Mouse (Mus musculus) midbrain, embryonic 14.5 days (tissue): ENCODE data around the gene Olfr1288. TPM values are rescaled to one million over a fixed set of nuclear protein-coding genes. Genes with fewer than 3 reads are reported as not detected.

Source experiments
- ATAC-seq: fragments of 200-750 bp; cut with Nextera tagmentation; 2 replicates; pipeline ENCODE4 v1.8.0; 2017; ENCODE audit warnings: moderate number of reproducible peaks, moderate library complexity; ENCODE audit not compliant: low FRiP score, low TSS enrichment
- DNase-seq: peaks from one replicate; pipeline ENCODE4 v3.0.0-alpha.2; 2015
- H3K27ac ChIP-seq: fragments of 300-500 bp; sonication (generic); replicated peaks from 2 replicates; pipeline ENCODE4 v1.5.1; 2014; ENCODE audit warnings: mild to moderate bottlenecking, low read depth, low read length, moderate library complexity
- H3K27me3 ChIP-seq: fragments of 300-500 bp; sonication (generic); 2 replicates; pipeline ENCODE4 v1.6.1; 2014; ENCODE audit warnings: low read length, control low read depth, mixed read lengths; ENCODE audit not compliant: control insufficient read depth, insufficient read depth
- H3K36me3 ChIP-seq: fragments of 300-500 bp; sonication (generic); 2 replicates; pipeline ENCODE4 v1.6.1; 2014; ENCODE audit warnings: low read length, control low read depth; ENCODE audit not compliant: control insufficient read depth, insufficient read depth
- H3K4me1 ChIP-seq: fragments of 300-500 bp; sonication (generic); 2 replicates; pipeline ENCODE4 v1.6.1; 2014; ENCODE audit warnings: mild to moderate bottlenecking, antibody characterized with exemption, low read length, control low read depth; ENCODE audit not compliant: control insufficient read depth, insufficient read depth
- H3K4me2 ChIP-seq: fragments of 300-500 bp; sonication (generic); 2 replicates; pipeline ENCODE4 v1.6.1; 2014; ENCODE audit warnings: mild to moderate bottlenecking, low read length, moderate library complexity
- H3K4me3 ChIP-seq: fragments of 300-500 bp; sonication (generic); replicated peaks from 2 replicates; pipeline ENCODE4 v1.5.1; 2014; ENCODE audit warnings: low read depth, low read length
- H3K9ac ChIP-seq: fragments of 300-500 bp; sonication (generic); replicated peaks from 2 replicates; pipeline ENCODE4 v1.6.1; 2014; ENCODE audit warnings: mild to moderate bottlenecking, low read length, moderate library complexity
- H3K9me3 ChIP-seq: fragments of 300-500 bp; sonication (generic); 2 replicates; pipeline ENCODE4 v1.6.1; 2016; ENCODE audit warnings: low read length, control low read depth, mixed read lengths; ENCODE audit not compliant: control insufficient read depth
- WGBS: fragments of 180-500 bp; shearing (Covaris S2); extraction: QIAGEN DNeasy Blood & Tissue Kit; methylation state at CpG from one replicate; pipeline ENCODE4 v1.1.7; 2014; 5-methylcytosine and 5-hydroxymethylcytosine counted together
- polyA plus RNA-seq: library from polyadenylated mRNA; unstranded; fragments of >200 nt; fragmentation: Nextera tagmentation; extraction: Ambion mirVana; gene quantifications from 2 replicates; pipeline ENCODE4 v1.2.1, GENCODE M21; 2014

Olfr1288 gene
- not detected in 2 replicates for polyA plus RNA-seq

DNA sequence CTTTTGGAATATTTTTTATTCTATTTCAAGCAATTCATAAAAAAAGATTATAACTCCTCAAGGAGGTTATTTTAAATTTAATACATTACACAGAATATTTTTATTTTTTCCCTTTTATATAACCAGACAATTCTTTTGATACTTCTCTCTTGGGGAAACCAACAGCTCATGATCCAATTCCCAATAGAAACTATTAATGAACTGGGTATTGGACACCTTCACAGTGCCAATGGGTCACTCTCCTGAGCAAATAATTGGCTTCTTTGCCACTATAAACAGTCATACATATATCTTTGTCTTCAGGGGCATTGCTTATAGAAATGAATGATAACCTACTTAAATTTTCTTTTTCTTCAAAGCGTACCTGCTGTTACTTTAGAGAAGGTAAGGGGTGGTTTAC, at the start of gene Olfr1288:
TSS of gene Olfr1288 (plus strand) at position 301 of the 400 bp plus-strand sequence.
- Histone ChIP-seq H3K4me3 (no peak within 1 kb of the TSS), H3K27ac (no peak within 1 kb of the TSS), H3K9ac (no peak within 1 kb of the TSS), H3K36me3 (no peaks in the 10 kb centered on the region), H3K27me3 (no peaks in the 10 kb centered on the region), H3K4me2 (no peak within 1 kb of the TSS), H3K4me1 (no peaks in the 10 kb centered on the region), H3K9me3 (no peaks in the 10 kb centered on the region; the same call in 1 of the 2 replicates)
- ATAC-seq (no peak), DNase-seq (no peak)
- WGBS, result 96% methylated on average over 1 of the region's 1 CpGs

DNA sequence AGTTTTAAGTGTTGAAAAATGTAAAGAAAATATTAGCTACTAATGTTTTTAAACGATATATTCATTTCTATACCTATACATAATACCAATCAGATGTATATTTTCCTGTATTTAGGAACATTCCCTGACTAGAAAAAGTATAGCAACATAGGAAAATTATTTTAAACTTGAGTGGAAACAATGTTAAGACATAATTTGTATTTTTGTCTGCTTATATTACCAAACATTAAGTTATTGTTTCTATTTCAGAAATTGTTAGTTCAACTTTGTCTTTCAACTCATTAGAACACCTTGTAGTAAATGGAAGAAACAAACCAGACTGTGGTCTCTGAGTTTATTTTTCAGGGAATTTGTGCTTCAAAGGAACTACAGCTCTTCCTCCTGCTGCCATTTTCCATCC, 25.1 kb upstream of the Olfr1288 start, which contains the start of gene Olfr1287:
TSS of gene Olfr1287 (plus strand) at position 301 of the 400 bp plus-strand sequence.
- no peak within 1 kb of the TSS for H3K4me2 ChIP-seq
- H3K36me3 ChIP-seq, result no peaks in the 10 kb centered on the region
- H3K27ac ChIP-seq, result no peak within 1 kb of the TSS
- no peak within 1 kb of the TSS for H3K9ac ChIP-seq
- no peaks in the 10 kb centered on the region for H3K4me1 ChIP-seq
- ATAC-seq (no peak), DNase-seq (no peak)
- H3K4me3 ChIP-seq, result no peak within 1 kb of the TSS
- no peaks in the 10 kb centered on the region for H3K27me3 ChIP-seq
- no peaks in the 10 kb centered on the region for H3K9me3 ChIP-seq
- WGBS, result 75% methylated on average over 1 of the region's 1 CpGs

DNA sequence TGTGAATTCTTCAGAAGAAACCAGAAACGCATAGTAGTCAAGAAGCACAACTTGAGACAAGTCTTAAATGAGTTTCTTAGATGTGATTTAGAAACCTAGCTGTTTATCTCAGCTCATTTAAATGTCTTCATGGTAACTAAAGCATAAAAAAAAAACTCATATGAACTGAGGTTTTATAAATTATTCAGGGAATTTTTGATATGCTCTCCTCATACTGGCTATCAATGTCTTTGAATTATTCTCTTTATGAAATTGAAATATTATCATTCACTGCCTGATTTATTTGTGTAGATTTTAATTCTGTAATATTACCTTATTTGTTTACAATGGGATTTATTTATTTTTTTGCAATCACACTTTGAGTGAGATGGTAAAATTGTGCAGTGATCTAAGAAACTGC, 6.6 kb downstream of the Olfr1288 start, which contains the start of gene Olfr1289:
TSS of gene Olfr1289 (plus strand) at position 301 of the 400 bp plus-strand sequence.
- no peak within 1 kb of the TSS for H3K27ac ChIP-seq
- no peaks in the 10 kb centered on the region for H3K4me1 ChIP-seq
- no peak for ATAC-seq
- no peaks in the 10 kb centered on the region for H3K27me3 ChIP-seq
- 81% methylated on average over 1 of the region's 1 CpGs for WGBS
- H3K4me2 ChIP-seq, result no peak within 1 kb of the TSS
- H3K9me3 ChIP-seq, result no peaks in the 10 kb centered on the region
- H3K9ac ChIP-seq, result no peak within 1 kb of the TSS
- no peaks in the 10 kb centered on the region for H3K36me3 ChIP-seq
- H3K4me3 ChIP-seq, result no peak within 1 kb of the TSS
- DNase-seq, result no peak

DNA sequence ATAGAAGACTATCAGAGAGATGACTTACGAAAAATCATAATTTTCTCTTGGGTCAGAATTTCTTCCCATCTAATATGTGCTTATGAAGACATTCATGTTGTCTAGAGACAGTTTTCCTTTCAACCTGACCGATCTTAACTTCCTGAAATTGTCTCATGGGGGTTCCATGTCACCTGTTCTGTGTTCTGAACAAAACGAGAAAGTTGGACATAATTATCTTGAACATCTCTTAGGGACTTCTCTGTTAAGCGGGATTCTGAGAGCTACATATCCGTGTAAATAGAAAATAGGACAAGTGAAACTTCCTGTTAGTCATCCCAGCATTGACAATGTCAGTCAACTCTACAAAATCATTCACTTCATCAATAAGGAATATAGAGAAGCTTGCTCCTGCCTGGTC, 19.8 kb downstream of the Olfr1288 start, which contains the start of gene Olfr1290:
TSS of gene Olfr1290 (minus strand) at position 101 of the 400 bp plus-strand sequence.
- Histone ChIP-seq H3K4me1 (no peaks in the 10 kb centered on the region), H3K4me3 (no peak within 1 kb of the TSS), H3K9me3 (no peaks in the 10 kb centered on the region), H3K9ac (no peak within 1 kb of the TSS), H3K36me3 (no peaks in the 10 kb centered on the region), H3K27ac (no peak within 1 kb of the TSS), H3K27me3 (no peaks in the 10 kb centered on the region), H3K4me2 (no peak within 1 kb of the TSS)
- WGBS, result 76% methylated on average over 5 of the region's 5 CpGs
- no peak for DNase-seq
- no peak for ATAC-seq

DNA sequence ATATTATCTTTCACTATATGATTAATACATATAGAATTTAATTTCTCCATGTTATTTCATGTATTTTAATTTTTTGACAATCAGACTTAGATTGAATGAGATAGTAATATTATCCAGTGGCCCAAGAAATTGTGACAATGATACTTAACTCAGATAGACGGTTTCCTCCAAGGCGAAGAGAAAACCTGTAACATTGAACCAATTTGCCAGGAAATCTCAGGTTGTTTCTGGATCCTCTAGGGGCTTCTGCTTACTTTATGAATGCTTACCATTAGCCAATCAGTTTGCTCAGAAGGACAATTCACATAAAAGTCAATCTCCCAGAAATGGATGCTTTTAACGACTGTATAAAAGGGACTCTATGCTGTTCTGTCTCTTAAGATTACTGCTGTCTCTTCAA, 23.0 kb downstream of the Olfr1288 start, which contains the start of gene Olfr1291-ps1:
TSS of gene Olfr1291-ps1 (plus strand) at position 301 of the 400 bp plus-strand sequence.
- Histone ChIP-seq H3K4me3 (no peak within 1 kb of the TSS), H3K4me2 (no peak within 1 kb of the TSS), H3K27ac (no peak within 1 kb of the TSS), H3K9ac (no peak within 1 kb of the TSS), H3K9me3 (no peaks in the 10 kb centered on the region), H3K4me1 (no peaks in the 10 kb centered on the region), H3K27me3 (no peaks in the 10 kb centered on the region), H3K36me3 (no peaks in the 10 kb centered on the region)
- DNase-seq, result no peak
- 95% methylated on average over 3 of the region's 3 CpGs for WGBS
- ATAC-seq, result no peak

DNA sequence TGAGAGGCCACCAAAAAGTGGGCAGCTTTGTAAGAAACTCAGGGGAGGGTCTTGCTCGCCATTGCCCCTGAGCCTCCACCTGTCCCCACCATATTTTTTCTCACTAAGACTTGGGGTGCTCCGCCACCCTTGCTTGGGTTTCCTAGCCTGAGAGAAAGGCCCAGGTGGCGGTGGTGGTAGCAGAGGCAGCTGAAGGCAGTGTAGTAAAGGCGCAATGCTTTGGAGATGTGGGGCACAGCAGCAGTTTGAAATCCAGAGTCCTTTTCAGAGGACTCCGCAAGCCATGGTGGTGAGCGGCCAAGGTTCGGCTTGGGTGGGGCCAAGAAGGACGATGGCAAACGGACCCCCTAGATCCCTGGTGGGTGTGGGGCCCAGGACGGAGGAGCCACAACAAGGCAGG, 43.5 kb downstream of the Olfr1288 start:
- H3K9ac ChIP-seq, result no peak overlapping the region
- H3K36me3 ChIP-seq, result no peaks in the 10 kb centered on the region
- DNase-seq (no peak), ATAC-seq (no peak)
- no peak overlapping the region for H3K27ac ChIP-seq
- H3K4me3 ChIP-seq, result no peak overlapping the region
- no peaks in the 10 kb centered on the region for H3K9me3 ChIP-seq
- H3K27me3 ChIP-seq, result no peaks in the 10 kb centered on the region
- no peaks in the 10 kb centered on the region for H3K4me1 ChIP-seq
- H3K4me2 ChIP-seq, result no peak overlapping the region
- WGBS, result 89% methylated on average over 10 of the region's 10 CpGs

DNA sequence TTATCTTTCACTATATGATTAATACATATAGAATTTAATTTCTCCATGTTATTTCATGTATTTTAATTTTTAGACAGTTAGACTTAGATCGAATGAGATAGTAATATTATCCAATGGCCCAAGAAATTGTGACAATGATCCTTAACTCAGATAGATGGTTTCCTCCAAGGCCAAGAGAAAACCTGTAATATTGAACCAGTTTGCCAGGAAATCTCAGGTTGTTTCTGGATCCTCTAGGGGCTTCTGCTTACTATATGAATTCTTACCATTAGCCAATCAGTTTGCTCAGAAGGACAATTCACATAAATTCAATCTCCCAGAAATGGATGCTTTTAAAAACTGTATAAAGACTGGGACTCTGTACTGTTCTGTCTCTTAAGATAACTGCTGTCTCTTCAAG, 51.0 kb downstream of the Olfr1288 start, which contains the start of gene Olfr1293-ps:
TSS of gene Olfr1293-ps (plus strand) at position 301 of the 400 bp plus-strand sequence.
- Histone ChIP-seq H3K27me3 (no peaks in the 10 kb centered on the region), H3K36me3 (no peaks in the 10 kb centered on the region), H3K9me3 (no peaks in the 10 kb centered on the region), H3K4me1 (no peaks in the 10 kb centered on the region), H3K9ac (no peak within 1 kb of the TSS), H3K4me3 (no peak within 1 kb of the TSS), H3K27ac (no peak within 1 kb of the TSS), H3K4me2 (no peak within 1 kb of the TSS)
- 89% methylated on average over 1 of the region's 1 CpGs for WGBS
- no peak for ATAC-seq
- no peak for DNase-seq

Other genes with a start within 250 kb of the Olfr1288 start
- not detected in 2 replicates for gene 4930430A15Rik, start 244.5 kb upstream of the Olfr1288 start, polyA plus RNA-seq
- gene Olfr1275, start 238.8 kb upstream of the Olfr1288 start, polyA plus RNA-seq, result not detected in 2 replicates
- gene Olfr1276, start 219.6 kb upstream of the Olfr1288 start, polyA plus RNA-seq, result not detected in 2 replicates
- gene Olfr1277, start 200.0 kb upstream of the Olfr1288 start, polyA plus RNA-seq, result not detected in 2 replicates
- not detected in 2 replicates for gene Olfr1278, start 184.0 kb upstream of the Olfr1288 start, polyA plus RNA-seq
- gene Olfr1279, start 173.5 kb upstream of the Olfr1288 start, polyA plus RNA-seq, result not detected in 2 replicates
- gene Olfr1280, start 160.1 kb upstream of the Olfr1288 start, polyA plus RNA-seq, result not detected in 2 replicates
- not detected in 2 replicates for gene Olfr1281, start 147.6 kb upstream of the Olfr1288 start, polyA plus RNA-seq
- gene Olfr1282, start 138.0 kb upstream of the Olfr1288 start, polyA plus RNA-seq, result not detected in 2 replicates
- not detected in 2 replicates for gene Olfr1283, start 107.3 kb upstream of the Olfr1288 start, polyA plus RNA-seq
- not detected in 2 replicates for gene Olfr1284, start 98.6 kb upstream of the Olfr1288 start, polyA plus RNA-seq
- gene Olfr1286, start 51.0 kb upstream of the Olfr1288 start, polyA plus RNA-seq, result not detected in 2 replicates
- not detected in 2 replicates for gene Olfr1287, start 25.0 kb upstream of the Olfr1288 start, polyA plus RNA-seq
- not detected in 2 replicates for gene Olfr1289, start 6.7 kb downstream of the Olfr1288 start, polyA plus RNA-seq
- gene Olfr1290, start 19.7 kb downstream of the Olfr1288 start, polyA plus RNA-seq, result not detected in 2 replicates
- not detected in 2 replicates for gene Olfr1291-ps1, start 23.1 kb downstream of the Olfr1288 start, polyA plus RNA-seq
- gene Olfr1293-ps, start 51.1 kb downstream of the Olfr1288 start, polyA plus RNA-seq, result not detected in 2 replicates
- not detected in 2 replicates for gene Olfr1294, start 66.2 kb downstream of the Olfr1288 start, polyA plus RNA-seq
- not detected in 2 replicates for gene Olfr1295, start 95.6 kb downstream of the Olfr1288 start, polyA plus RNA-seq
- gene Olfr1297, start 152.4 kb downstream of the Olfr1288 start, polyA plus RNA-seq, result not detected in 2 replicates
- not detected in 2 replicates for gene Olfr1298, start 175.1 kb downstream of the Olfr1288 start, polyA plus RNA-seq
- gene Olfr1299, start 187.3 kb downstream of the Olfr1288 start, polyA plus RNA-seq, result not detected in 2 replicates